Mouse (Mus musculus): ENCODE results near the gene Clstn2. TPM values are rescaled to one million over a fixed set of nuclear protein-coding genes. Genes with fewer than 3 reads are reported as not detected.

The Clstn2 gene
- polyA plus RNA-seq, 1 experiment from 2014 or later, result 0.54 TPM

DNA sequence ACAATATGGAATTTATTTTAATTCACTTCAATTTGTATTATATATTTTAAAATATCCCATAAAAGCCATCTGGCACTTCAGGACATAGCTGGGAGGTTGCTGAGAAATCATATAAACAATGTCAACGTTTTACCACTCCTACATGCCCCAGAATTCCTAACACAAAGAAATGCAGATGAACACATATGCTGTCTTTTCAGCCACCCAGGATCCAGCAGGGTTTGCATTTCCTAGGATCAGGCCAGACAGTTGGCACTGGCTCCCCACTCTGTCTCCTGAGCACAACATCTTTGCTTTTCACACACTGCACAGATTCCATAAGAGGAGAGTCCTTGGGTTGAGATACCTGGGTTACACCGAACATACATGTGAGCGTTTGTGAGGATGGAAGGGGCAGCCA lies 508.1 kb downstream of the Clstn2 start:
- H3K27me3 ChIP-seq (replicated peaks), result no peaks in the 10 kb centered on the region
- H3K27ac ChIP-seq, result no peak overlapping the region
- H3K9me3 ChIP-seq (replicated peaks), result no peaks in the 10 kb centered on the region
- no peaks in the 10 kb centered on the region for H3K4me1 ChIP-seq
- no peaks in the 10 kb centered on the region for H3K36me3 ChIP-seq
- whole genome bisulfite sequencing (ENCODE audit: insufficient replicate concordance), result 67% methylated on average over 3 of the region's 3 CpGs
- H3K9ac ChIP-seq, result no peak overlapping the region
- ATAC-seq, result no peak
- H3K4me3 ChIP-seq, result no peak overlapping the region
- no peak overlapping the region for H3K4me2 ChIP-seq

DNA sequence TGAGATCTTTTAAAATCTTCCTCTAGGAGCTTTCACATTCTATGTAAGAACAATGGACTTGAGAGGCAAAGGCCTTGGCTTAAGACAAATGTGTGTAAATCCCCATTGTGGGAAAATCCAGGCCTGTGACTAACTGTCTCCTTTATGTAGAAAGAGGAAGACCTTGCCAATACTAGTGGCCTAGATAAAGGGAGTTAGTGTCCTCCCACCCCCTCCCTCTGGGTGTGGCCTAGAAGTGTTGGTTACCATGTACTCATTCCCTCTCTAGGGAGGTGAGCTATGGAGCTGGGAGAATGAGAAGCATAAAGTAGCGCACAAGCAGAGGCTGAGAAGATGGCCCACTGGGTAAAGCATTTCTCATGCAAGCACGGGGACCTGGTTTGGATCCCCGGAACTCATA lies 512.2 kb downstream of the Clstn2 start:
- Histone ChIP-seq H3K4me3 (no peak overlapping the region), H3K9me3 (replicated peaks) (no peaks in the 10 kb centered on the region), H3K27me3 (replicated peaks) (no peaks in the 10 kb centered on the region), H3K9ac (no peak overlapping the region), H3K4me1 (no peaks in the 10 kb centered on the region), H3K36me3 (no peaks in the 10 kb centered on the region), H3K4me2 (no peak overlapping the region), H3K27ac (no peak overlapping the region)
- 82% methylated on average over 3 of the region's 3 CpGs for WGBS (ENCODE audit: insufficient replicate concordance)
- no peak for ATAC-seq

DNA sequence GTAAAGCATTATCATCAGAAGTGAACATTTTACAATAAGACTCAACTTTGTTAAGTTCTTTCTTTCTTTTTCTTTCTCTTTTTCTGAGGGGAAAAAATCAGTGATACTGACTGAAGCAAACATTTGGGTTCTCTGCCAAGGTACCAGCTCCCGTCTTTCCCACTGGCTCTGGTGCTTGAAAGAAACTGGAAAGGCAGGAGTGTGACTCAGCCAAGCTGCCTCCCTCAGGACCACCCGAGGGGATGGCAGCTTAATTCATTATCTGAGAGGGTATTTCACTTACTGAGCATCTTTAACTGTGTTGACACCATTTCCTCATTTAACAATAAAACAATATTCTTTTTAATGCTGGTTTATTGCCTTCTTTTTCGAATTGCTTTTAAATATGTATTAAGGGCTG lies 516.0 kb downstream of the Clstn2 start:
- H3K27me3 ChIP-seq (replicated peaks), result no peaks in the 10 kb centered on the region
- ATAC-seq, result no peak
- no peak overlapping the region for H3K9ac ChIP-seq
- no peak overlapping the region for H3K4me3 ChIP-seq
- H3K27ac ChIP-seq, result no peak overlapping the region
- no peaks in the 10 kb centered on the region for H3K36me3 ChIP-seq
- no peaks in the 10 kb centered on the region for H3K4me1 ChIP-seq
- H3K4me2 ChIP-seq, result no peak overlapping the region
- no peaks in the 10 kb centered on the region for H3K9me3 ChIP-seq (replicated peaks)
- 37% methylated on average over 3 of the region's 3 CpGs for WGBS (ENCODE audit: insufficient replicate concordance)

DNA sequence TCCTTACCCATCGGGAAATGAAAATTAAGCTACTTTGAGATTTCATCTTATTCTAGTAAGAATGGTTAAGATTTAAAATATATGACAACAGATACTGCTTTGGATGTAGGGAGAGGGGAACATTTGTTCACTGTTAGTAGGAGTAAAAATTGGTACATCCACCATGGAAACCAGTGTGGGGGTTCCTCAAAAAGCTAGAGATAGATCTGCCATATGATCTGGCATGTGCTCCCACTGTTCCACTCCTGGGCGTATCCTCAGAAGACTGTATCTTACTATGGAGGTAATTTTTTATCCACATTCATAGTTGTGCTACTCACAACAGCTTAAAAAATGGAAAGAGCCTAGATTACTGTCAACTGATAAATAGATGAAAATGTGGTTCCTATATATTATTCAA lies 518.3 kb downstream of the Clstn2 start:
- H3K36me3 ChIP-seq, result no peaks in the 10 kb centered on the region

DNA sequence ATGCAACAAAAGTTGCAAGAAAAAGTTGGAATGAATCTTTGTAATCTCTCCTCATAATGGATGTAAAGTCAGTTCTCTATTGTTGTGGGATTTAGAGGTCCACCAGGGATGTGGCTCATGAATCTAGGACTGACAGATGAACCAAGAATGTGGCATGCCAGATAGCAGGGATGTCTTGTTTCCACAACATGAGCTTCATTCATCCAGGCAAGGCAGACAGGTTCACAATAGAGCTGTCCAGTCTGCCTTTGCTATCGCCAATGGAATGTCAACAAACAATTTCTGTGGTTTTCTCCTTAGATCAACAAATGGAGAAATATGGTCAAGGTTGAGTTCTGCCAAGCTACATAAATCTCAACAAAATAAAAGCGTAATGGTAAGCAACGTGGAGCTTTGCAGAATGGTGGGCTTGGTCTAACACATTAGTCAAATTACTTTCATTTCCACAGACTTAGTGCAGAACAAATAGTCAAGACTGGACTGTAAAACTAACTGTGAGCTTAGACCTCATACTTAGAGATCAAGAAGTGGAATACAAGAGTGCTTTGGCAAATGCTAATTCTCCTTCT lies 520.6 kb downstream of the Clstn2 start:
- no peak overlapping the region for H3K9ac ChIP-seq
- no peaks in the 10 kb centered on the region for H3K27me3 ChIP-seq (replicated peaks)
- 58% methylated on average over 3 of the region's 3 CpGs for WGBS (ENCODE audit: insufficient replicate concordance)
- H3K4me1 ChIP-seq, result no peaks in the 10 kb centered on the region
- no peaks in the 10 kb centered on the region for H3K36me3 ChIP-seq
- H3K4me2 ChIP-seq, result no peak overlapping the region
- H3K4me3 ChIP-seq, result no peak overlapping the region
- no peak overlapping the region for H3K27ac ChIP-seq
- H3K9me3 ChIP-seq (replicated peaks), result no peaks in the 10 kb centered on the region
- ATAC-seq, result no peak

More for the DNA sequence above, 518.3 kb downstream of the Clstn2 start:
- H3K9ac ChIP-seq, result no peak overlapping the region
- WGBS (ENCODE audit: insufficient replicate concordance), result 75% methylated on average over 2 of the region's 2 CpGs
- ATAC-seq, result no peak
- no peak overlapping the region for H3K4me2 ChIP-seq
- H3K27me3 ChIP-seq (replicated peaks), result no peaks in the 10 kb centered on the region
- no peaks in the 10 kb centered on the region for H3K4me1 ChIP-seq
- no peak overlapping the region for H3K27ac ChIP-seq
- H3K9me3 ChIP-seq (replicated peaks), result no peaks in the 10 kb centered on the region
- H3K4me3 ChIP-seq, result no peak overlapping the region

DNA sequence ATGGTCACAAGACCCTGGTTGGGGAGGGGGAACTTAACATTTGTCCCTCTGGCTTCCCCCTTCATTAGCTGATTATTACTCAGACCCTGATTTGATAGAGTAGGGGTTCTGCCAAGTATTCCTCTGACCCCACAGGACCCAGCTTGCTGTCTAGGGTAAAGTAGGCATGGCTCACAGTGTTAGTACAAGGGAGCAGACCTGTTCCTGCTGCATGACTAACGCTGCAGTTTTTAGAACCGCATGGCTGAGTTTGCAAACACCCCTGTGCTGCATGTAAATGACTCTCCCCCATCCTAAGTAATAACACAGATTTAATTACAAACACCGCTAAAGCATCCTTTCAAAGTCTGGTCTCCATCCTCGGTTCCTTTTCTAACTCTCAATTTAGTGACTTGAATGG lies 531.6 kb downstream of the Clstn2 start:
- Histone ChIP-seq H3K27ac (no peak overlapping the region), H3K36me3 (no peaks in the 10 kb centered on the region), H3K9me3 (replicated peaks) (no peaks in the 10 kb centered on the region), H3K4me3 (no peak overlapping the region), H3K9ac (no peak overlapping the region), H3K4me1 (no peaks in the 10 kb centered on the region), H3K4me2 (no peak overlapping the region), H3K27me3 (replicated peaks) (no peaks in the 10 kb centered on the region)
- WGBS (ENCODE audit: insufficient replicate concordance), result 64% methylated on average over 4 of the region's 4 CpGs
- no peak for ATAC-seq

DNA sequence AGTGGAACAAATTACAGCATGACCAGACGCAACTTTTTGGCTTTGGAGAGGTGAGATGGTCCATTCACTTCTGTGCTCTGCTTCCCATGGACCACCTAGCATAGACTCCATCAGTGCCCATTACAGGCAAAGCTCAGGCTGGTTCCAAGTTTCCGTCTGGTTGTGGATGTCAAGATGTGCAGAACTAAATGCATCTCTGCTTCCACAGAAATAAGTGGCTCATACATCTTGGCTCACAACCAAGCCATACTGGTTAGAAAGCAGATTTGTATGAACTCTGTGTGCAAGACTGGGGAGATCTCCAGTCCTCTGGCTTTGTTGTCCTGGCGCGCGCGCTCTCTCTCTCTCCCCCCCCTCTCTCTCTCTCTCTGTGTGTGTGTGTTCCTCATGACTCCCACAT lies 537.9 kb downstream of the Clstn2 start:
- no peaks in the 10 kb centered on the region for H3K27me3 ChIP-seq (replicated peaks)
- no peak for ATAC-seq
- no peaks in the 10 kb centered on the region for H3K36me3 ChIP-seq
- H3K4me3 ChIP-seq, result no peak overlapping the region
- no peak overlapping the region for H3K4me2 ChIP-seq
- WGBS (ENCODE audit: insufficient replicate concordance), result 82% methylated on average over 6 of the region's 6 CpGs
- no peaks in the 10 kb centered on the region for H3K4me1 ChIP-seq
- H3K27ac ChIP-seq, result no peak overlapping the region
- H3K9ac ChIP-seq, result no peak overlapping the region
- H3K9me3 ChIP-seq (replicated peaks), result no peaks in the 10 kb centered on the region

DNA sequence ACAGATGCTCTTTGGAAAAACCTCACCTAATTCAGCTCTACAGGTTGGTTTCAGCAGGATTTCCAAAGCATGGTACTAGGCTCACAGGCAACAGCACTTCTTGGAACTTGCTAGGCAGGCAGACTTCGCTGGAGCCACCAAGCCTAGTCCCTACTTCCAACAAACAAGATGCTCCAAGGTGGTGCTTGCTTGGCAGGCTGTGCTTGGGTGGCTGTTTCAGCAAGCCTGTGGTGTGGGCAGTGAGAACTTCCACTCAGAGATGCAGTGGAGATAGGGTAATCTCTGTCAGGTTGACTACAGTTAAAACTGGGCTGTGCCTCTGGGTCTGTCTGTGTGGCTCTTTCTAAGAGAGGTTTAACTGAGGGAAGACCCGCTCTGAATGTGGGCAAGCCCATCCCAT lies 541.4 kb downstream of the Clstn2 start:
- no peaks in the 10 kb centered on the region for H3K36me3 ChIP-seq
- H3K4me1 ChIP-seq, result no peaks in the 10 kb centered on the region
- WGBS (ENCODE audit: insufficient replicate concordance), result 54% methylated on average over 2 of the region's 2 CpGs
- H3K27ac ChIP-seq, result no peak overlapping the region
- no peaks in the 10 kb centered on the region for H3K9me3 ChIP-seq (replicated peaks)
- H3K4me2 ChIP-seq, result no peak overlapping the region
- ATAC-seq, result no peak
- H3K9ac ChIP-seq, result no peak overlapping the region
- no peaks in the 10 kb centered on the region for H3K27me3 ChIP-seq (replicated peaks)
- no peak overlapping the region for H3K4me3 ChIP-seq

DNA sequence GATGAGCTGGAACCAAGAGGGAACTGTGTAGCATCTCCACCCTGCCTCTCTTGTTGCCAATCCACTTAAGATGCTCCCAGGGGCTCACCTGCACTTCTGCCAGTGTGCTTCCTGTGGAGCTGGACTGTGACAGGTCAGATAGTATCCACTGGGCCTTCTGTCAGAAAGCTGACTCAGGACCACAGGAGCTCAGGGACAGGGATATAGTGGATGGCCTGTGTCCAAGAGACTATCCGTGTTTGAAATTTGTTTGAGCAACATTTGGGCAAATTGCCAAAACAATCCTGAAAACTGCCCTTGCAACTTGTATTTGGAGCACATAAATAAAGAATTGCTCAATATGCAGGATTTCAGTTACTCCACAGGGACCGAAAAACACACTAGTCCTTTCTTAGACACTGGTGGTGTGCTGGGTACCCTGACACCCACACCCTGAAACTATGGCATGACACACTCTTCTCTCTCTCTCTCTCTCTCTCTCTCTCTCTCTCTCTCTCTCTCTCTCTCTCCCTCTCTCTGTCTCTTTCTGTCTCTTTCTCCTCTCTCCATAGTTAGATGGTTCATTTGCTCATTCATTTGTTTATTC lies 542.3 kb downstream of the Clstn2 start:
- H3K36me3 ChIP-seq, result no peaks in the 10 kb centered on the region
- no peaks in the 10 kb centered on the region for H3K9me3 ChIP-seq (replicated peaks)
- H3K27ac ChIP-seq, result no peak overlapping the region
- no peak overlapping the region for H3K4me3 ChIP-seq
- no peaks in the 10 kb centered on the region for H3K4me1 ChIP-seq
- H3K4me2 ChIP-seq, result no peak overlapping the region
- 42% methylated on average over 2 of the region's 2 CpGs for WGBS (ENCODE audit: insufficient replicate concordance)
- ATAC-seq, result no peak
- H3K27me3 ChIP-seq (replicated peaks), result no peaks in the 10 kb centered on the region
- no peak overlapping the region for H3K9ac ChIP-seq

DNA sequence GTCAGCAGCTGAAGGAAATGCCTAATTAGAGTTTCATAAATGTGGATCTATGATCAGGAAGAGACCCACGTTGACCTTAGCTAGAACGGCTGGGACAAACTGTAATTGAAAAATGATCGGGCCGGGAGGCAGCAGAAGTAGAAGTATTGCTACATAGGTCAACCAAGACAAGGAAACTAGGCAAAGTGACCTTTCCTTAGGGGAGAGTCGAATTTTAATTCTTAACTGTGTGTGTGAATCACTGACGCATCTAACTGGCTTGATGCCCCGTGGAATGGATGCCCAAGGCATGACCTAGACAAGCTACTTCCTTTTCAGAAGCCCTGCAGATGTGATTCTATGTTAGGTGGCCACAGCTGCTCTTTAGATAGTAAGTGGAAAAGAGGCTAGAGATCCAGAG lies 546.2 kb downstream of the Clstn2 start:
- Histone ChIP-seq H3K4me2 (no peak overlapping the region), H3K27me3 (replicated peaks) (no peaks in the 10 kb centered on the region), H3K36me3 (no peaks in the 10 kb centered on the region), H3K4me3 (no peak overlapping the region), H3K4me1 (no peaks in the 10 kb centered on the region), H3K27ac (no peak overlapping the region), H3K9me3 (replicated peaks) (no peaks in the 10 kb centered on the region), H3K9ac (no peak overlapping the region)
- no peak for ATAC-seq
- 66% methylated on average over 7 of the region's 7 CpGs for WGBS (ENCODE audit: insufficient replicate concordance)

DNA sequence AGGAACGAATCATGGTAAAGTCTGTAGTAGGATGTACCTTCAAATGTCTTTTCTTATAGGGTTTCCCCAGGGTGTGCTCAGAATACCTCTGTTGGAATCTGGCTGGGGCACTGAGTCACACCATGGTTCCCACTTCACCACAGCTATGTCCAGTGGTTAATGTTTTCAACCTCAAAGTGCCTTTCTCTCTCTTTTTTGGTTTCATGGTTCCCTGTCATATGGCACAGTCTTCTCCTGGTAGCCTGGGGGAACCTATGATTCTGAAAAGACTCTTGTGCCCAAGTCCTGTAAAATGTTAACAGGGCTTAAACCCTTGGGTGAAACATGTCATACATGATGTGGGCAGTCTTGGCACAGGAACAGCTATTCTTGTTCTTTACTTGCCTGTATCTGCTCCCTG lies 551.8 kb downstream of the Clstn2 start:
- 56% methylated on average over 1 of the region's 1 CpGs for WGBS (ENCODE audit: insufficient replicate concordance)
- H3K4me3 ChIP-seq, result no peak overlapping the region
- H3K9ac ChIP-seq, result no peak overlapping the region
- H3K36me3 ChIP-seq, result no peaks in the 10 kb centered on the region
- no peak for ATAC-seq
- H3K27ac ChIP-seq, result no peak overlapping the region
- no peak overlapping the region for H3K4me2 ChIP-seq
- no peaks in the 10 kb centered on the region for H3K9me3 ChIP-seq (replicated peaks)
- H3K27me3 ChIP-seq (replicated peaks), result no peaks in the 10 kb centered on the region
- H3K4me1 ChIP-seq, result no peaks in the 10 kb centered on the region

DNA sequence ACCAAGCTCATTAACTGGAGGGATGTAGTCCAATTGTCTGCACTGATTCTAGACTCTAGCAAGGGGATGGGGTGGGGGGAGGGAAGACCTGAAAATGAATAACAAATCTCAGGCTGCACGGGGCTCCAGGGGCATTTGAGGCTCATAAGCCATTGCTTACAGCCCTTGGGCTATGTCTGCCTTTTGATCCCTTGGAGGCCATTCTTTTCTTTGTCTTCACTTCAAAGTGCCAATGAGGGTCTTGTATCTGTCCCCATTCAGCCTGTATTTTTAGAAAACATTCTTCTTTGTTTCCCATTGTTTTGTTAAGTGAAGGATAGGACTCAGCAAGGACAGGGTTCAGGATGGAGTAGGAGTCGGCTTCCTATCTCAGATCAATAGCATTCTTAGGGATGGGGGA lies 556.0 kb downstream of the Clstn2 start:
- no peaks in the 10 kb centered on the region for H3K4me1 ChIP-seq
- no peak overlapping the region for H3K4me3 ChIP-seq
- H3K27me3 ChIP-seq (replicated peaks), result no peaks in the 10 kb centered on the region
- no peak for ATAC-seq
- WGBS (ENCODE audit: insufficient replicate concordance), result 41% methylated on average over 2 of the region's 2 CpGs
- no peak overlapping the region for H3K4me2 ChIP-seq
- no peaks in the 10 kb centered on the region for H3K36me3 ChIP-seq
- H3K9ac ChIP-seq, result no peak overlapping the region
- H3K9me3 ChIP-seq (replicated peaks), result no peaks in the 10 kb centered on the region
- H3K27ac ChIP-seq, result no peak overlapping the region

DNA sequence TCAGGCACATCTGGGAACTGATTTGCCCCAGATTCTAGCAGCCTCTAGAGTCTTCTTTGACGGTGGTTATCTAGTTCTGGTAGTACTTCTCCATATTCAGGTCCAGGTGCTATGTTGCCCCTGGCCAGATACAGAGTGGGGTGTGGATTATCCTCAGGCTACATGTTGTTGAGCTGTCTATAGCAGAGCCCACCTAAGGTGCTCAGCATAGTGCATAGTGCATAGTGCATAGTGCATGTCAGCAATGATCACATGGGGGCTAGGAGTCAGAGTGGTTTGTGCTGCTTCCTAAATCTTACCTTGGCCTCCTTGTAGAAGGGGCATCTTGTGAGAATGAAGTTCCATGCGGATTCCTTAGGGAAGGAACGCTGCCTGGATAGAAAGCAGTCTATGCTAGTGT lies 556.5 kb downstream of the Clstn2 start:
- Histone ChIP-seq H3K9me3 (replicated peaks) (no peaks in the 10 kb centered on the region), H3K36me3 (no peaks in the 10 kb centered on the region), H3K4me1 (no peaks in the 10 kb centered on the region), H3K4me2 (no peak overlapping the region), H3K27me3 (replicated peaks) (no peaks in the 10 kb centered on the region), H3K4me3 (no peak overlapping the region), H3K9ac (no peak overlapping the region), H3K27ac (no peak overlapping the region)
- ATAC-seq, result no peak
- WGBS (ENCODE audit: insufficient replicate concordance), result 53% methylated on average over 3 of the region's 3 CpGs

Data from liver, embryonic 12.5 days (tissue).